Mouse (Mus musculus) T-helper 1 cell (primary cell): Measurements from ENCODE around the gene Cox10.

Source experiments
- in situ Hi-C: fragments of 300-600 bp; cut with MboI, MseI; formaldehyde crosslinking; loops from one replicate; pipeline ENCODE4 v1.15.1; 2025; ENCODE audit warnings: high pct_unique_total_duplicates

Gene Cox10

DNA sequence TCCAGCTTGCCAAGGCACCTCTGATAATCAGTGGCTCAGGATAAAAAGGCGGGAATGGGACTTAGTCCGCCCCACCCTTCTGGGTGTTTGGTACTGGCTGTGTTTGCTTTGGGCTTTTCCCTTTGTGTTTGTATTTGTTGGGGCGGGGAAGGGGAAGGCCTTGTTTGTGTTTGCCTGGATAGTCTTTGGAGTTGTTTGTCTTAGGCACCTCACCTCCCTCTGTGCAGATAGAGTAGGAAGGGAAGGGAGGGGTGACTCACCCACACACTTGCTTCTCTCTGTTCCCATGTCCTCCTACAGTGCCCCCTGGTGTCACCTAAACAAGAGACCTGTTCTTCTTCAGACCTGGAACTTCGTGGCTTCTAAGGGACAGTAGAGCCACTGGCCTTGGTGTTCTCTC lies 122.1 kb downstream of the Cox10 start:
- in situ Hi-C loops, result no loop called here

DNA sequence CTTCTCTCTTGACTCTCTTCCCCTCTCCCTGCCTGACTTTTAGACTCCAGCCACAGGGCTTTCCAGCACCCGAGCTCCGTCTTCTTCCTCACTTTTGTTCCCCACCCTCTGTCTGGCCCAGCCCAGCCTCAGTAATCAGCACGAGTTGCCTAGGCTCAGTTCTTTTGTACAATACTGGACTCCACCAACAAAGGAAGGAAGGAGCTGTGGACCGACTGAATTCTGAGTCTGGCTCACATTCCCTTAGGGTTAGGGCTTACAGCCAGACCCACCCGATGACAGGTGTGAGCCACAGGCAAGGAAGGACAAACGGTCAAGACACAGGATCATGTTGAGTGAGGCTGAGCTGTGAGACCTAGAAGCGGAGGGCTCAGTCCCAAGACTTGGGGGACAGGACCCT lies 122.5 kb downstream of the Cox10 start:
- in situ Hi-C loops, result no loop called here

DNA sequence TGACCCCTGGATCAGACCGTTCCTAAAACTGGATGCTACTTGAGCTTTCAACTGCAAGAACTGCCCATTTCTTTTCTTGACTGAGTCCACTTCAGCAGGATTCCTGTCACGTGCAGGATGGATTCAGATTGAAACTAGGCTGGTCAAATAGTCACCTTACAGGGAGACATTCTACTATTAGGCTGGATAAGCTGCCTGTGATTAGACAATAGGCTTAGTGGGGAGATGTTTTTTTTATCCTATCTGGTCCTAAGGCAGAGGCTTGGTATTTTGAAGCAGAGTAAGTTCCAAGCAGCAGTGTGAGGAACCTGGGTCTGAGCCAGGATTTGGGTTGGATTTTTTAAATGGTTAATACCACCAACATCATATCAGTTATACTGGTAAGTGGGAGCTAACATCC lies 125.4 kb downstream of the Cox10 start:
- in situ Hi-C loops, result no loop called here

DNA sequence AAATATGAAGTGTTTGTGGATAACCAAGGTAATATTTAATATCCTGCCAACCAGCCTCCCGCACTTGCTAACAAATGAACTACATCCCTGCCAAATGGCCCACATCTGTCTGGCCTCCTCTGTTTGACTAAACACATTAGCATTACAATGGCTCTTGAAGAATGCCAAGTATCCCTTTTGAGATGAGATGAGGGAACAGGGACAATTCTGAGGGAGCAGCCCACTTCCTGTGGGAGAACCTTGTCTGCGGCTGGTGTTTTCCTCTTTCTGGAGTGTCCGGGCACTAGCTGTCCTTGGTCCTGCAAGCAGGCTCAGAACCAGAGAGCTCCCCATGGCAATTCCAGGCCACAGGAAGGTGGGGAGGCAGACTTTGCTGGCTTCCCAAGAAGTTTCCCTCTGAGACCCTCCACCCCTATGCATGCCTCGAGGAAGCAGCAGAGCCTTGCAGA lies 126.5 kb downstream of the Cox10 start:
- in situ Hi-C loops, result no loop called here

DNA sequence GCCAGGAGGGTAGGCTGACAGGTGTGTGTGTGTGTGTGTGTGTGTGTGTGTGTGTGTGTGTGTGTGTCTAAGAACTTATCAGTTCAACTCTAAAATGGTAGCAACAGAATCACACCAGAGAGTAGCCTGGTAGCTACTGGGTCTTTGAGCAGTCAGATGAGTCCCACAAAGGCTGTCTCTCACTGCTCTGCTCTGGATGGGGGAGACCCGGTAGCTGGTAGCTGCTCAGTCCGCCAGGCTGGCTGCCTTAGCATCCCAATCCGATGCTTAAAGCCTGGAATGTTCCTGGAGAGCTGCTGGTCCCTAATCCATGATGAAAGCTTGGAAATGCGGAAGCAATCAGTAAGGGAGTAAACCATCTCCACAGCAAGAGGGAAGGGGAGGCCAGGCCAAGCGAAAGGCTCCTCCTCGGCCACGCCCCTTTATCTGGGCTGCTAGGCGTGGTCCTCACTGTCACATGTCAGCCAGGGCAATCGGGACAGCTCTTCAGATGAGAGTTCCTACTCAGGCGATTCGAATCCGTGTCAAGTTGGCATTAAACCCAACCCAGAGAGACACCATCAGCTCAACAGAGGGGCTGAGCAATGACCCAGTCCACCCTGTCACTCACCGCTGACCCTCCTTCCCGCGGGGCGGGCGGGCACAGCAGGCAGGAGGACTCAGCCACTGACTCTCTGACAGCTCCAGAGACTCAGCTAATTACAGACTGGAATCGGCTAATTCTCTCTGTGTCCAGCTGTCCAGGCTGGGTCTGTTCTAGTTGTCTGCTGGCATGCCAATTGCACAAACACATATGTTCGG lies 127.2 kb downstream of the Cox10 start:
- in situ Hi-C loops, result no loop called here

DNA sequence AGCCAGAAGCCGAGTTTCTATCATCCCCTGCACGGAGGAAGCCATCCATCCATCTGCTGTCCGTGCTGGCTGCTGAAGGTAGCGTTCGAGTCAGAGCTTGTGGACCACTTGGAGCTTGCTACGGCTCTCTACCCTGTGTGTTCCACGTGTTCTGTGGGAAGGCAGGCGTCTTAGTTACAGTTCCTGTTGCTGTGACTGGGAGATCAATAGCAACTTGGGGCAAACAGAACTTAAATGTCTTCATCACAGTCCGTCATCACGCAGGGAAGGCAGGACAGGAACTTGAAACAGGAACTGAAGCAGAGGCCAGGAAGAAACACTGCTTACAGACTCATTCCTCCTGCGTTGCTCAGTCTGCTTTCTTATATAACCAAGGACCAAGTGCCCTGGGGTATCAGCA lies 130.9 kb downstream of the Cox10 start:
- in situ Hi-C loops, result no loop called here

DNA sequence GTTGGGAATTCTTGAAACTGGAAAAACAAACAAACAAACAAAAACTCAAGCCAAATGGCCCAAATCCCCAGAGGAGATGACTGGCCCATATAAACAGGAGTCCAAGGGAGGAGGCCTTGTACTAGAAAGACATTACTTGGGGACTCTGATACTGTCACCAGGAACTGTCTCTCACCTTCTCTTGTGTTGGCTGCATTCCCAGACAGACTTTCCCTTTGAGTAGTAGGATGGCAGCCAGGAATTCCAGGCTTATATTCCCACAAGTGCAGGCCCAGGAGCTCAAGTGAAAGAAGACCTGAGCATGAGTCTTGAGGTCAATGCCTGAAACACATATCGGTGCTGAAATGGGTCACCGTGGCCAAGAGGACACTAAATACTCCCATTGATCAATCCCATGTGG lies 132.2 kb downstream of the Cox10 start:
- in situ Hi-C loops, result no loop called here

DNA sequence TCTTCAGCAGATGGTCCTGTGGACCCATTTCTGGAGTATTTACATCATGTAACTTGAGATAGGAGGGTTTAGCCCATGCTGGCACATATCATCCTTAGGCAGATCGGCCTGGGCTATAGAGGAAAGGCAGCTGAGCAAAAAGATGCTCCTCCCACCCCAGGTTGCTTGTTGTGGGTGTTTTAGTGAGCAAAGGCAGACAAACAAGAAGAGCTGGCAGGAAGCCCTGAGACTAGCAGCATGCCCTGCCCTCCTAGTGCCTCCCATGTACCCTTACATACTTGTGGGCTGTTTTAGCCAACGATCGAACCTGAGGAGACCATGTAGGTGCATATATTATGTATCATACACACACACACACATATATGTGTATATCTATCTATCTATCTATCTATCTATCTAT lies 135.3 kb downstream of the Cox10 start:
- in situ Hi-C loops, result no loop called here

DNA sequence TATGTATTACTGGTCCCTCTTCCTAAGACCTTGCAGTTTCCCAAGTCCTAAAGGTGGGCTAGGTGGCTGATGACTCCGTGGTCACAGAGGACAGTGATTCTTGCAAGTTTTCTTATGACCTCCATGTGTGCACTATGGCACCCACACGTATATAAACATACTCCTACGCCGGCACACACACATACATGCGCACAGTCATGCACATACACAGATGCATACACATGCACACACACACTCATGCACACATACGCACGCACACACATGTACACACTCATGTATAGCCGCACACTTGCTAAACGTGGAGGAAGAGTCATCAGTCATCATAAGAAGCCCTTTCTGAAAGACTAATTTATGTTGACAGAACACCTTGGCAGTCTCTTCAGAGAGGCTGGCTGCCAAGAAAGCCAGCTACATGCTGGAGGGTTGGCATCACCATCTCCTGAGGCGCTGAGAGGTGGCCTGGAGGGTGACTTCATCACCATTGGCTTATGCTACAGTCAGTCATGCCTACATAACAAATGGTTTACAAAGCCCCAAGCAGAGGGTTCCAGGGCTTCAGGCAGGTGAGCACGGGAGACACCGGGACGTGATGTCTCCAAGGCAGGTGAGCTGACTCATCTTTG lies 135.9 kb downstream of the Cox10 start:
- in situ Hi-C loops, result no loop called here

DNA sequence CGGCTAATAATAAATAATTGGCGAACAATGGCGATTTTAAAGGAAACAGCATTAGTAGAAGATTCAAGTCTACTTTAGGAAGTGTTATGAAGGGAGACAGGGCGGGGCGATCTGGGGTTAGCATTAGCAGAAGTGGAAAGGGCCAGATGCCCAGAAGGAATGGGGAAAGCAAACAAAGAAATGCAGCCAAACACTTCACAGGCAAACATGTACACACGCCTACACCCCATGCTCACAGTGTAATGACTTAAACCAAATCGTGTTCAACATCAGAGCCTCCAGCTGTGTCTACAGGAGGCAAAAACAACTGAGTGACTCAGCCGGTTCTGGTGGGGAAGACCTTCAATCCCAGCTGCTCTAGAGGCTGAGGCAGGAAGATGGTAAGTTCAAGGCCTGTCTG lies 137.1 kb downstream of the Cox10 start:
- in situ Hi-C loops, result no loop called here

DNA sequence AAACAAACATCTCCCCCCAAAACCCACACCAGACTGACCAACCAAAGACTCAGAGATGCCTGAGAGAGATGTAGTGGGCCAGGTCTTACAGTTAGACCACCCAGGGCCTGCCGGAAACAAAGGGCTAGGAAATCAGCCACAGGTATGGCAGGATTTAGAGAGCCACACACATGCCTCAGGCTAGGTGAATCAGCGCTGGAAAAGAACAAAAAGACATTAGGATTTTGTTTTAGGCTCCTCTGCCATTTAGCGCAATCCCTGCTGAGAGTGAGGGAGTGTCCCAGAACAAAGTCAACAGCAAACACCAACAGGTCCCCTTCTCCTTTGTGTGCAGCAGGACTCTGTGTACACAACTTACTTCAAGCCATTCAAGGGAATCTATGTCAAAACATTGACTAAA lies 142.6 kb downstream of the Cox10 start:
- in situ Hi-C loops, result no loop called here

DNA sequence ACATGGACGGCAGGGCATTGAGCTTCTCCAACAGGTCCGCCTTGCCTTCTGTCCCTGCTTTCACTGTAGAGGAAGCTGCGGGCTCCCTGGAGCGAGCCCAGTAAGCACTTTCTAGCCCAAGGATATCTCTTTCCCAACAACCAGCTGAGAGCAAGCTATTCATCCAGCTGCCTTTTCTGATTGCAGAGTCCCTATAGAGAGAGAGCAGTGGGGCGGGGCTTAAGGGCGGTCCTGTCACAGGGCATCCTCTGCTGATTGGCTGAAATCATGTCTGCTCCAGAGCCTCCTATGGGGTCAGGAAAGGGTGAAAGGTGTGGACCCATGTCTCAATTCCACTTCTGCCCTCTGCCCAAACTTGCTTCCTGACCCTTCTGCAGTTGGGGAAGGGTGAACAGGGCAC lies 152.4 kb downstream of the Cox10 start:
- in situ Hi-C loops, result loop anchor here (5.0 kb wide), 1 partner anchor 515 kb away; no protein-coding TSS in a partner anchor

DNA sequence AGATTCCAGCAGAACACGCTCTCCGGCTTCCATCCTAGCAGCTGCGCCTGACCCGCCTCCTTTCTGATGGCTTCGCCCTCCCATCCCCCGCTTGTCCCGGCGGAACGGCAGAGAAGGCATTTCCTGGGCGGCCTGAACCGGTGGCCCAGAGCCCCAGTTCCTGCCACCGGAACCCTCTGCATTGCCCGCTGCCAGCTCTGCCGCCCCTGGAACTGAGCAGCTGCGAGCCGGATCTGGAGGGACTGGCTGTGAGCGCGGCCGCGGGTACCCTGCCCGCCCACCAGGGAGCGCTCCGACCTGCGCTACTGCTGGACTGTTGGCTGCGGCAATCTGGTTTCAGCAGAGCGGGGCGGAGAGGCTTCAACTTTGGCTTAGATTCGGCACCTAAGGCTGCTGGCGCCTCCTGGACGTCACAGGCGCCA lies 154.1 kb downstream of the Cox10 start:
- in situ Hi-C loops, result loop anchor here (5.0 kb wide), 1 partner anchor 517 kb away; no protein-coding TSS in a partner anchor

DNA sequence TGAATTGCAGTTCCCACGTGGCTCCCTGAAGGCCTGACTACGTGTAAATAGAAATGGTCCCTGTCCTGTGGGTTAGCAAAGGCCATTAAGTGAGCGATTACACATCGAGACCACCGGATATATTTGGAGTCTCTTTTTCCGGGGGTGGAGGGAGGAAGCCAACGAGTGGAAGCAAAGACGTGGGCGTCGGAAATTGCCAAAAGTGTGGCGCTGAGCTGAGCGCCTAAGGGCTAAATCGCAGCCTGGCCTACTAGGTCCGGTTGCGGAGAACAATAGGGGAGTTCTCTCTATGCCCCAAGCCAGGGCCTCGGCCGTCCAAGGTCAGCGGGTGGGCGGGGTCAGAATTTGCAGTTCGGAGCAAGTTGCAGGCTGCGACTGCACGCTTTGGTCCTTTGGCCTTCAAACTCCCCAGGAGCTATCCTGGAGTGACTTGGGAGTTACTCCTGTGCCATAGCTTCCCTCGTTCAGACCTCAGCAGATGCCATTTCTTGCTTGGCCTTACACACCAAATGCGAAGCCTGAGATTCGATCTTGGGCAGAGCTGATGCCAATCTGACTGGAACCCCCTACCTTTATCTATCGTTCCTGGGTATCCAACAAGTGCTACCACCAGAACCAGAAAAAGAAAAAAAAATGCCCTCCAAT lies 154.9 kb downstream of the Cox10 start:
- in situ Hi-C loops, result loop anchor here (5.0 kb wide), 1 partner anchor 153 kb away; the partner anchor contains the start of gene Cox10

DNA sequence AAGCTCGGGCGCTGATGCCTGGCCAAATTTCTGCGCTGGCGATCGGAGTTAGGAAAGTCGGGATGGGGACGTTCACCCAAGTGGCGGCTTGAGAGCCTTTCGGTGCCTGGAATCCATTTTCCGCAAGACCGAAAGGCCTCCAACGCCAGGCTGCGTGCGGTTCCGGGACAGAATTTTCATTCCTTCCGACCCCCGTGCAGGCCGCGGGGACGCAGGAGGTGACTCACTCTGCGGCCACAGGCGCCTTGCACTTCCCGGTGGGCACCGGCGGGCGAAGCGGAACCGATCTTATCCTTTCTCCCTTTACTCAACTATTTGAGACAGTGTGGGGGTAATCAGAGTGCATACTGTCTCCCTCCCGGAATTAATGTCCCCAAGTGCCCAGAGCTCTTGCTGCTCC lies 155.9 kb downstream of the Cox10 start:
- in situ Hi-C loops, result loop anchor here (5.0 kb wide), 1 partner anchor 154 kb away; the partner anchor contains the start of gene Cox10

DNA sequence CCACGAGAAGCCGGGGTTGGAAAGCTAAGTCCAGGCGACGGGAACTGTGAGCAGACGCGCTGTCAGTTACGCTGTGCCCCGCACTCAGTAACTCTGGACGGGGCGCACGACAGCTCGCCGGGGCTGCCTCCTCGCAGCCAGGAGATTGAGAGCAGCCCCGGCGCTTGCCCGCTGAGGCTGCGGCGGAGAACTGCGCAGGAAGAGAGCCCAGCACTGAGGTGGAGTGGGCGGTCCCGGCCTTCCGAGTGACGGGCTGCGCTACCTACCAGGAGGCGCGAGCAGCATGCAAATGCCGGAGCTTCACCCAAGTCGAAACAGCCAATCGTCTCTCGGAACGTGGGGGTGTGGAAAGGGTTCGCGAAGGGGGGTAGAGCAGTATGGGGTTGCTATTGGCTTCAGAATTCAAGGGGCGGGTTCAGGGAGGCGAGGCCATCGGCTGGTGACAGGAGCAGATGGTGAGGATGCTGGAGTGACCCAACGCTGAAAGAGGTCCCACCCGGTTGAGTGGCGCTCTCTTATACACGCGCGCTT lies 157.1 kb downstream of the Cox10 start, which contains the start of gene Hs3st3b1:
Gene Hs3st3b1, minus strand, starts transcription at position 200 of the 531 bp plus-strand sequence.
- in situ Hi-C loops, result loop anchor here (5.0 kb wide), 1 partner anchor 155 kb away; the partner anchor contains the start of gene Cox10

DNA sequence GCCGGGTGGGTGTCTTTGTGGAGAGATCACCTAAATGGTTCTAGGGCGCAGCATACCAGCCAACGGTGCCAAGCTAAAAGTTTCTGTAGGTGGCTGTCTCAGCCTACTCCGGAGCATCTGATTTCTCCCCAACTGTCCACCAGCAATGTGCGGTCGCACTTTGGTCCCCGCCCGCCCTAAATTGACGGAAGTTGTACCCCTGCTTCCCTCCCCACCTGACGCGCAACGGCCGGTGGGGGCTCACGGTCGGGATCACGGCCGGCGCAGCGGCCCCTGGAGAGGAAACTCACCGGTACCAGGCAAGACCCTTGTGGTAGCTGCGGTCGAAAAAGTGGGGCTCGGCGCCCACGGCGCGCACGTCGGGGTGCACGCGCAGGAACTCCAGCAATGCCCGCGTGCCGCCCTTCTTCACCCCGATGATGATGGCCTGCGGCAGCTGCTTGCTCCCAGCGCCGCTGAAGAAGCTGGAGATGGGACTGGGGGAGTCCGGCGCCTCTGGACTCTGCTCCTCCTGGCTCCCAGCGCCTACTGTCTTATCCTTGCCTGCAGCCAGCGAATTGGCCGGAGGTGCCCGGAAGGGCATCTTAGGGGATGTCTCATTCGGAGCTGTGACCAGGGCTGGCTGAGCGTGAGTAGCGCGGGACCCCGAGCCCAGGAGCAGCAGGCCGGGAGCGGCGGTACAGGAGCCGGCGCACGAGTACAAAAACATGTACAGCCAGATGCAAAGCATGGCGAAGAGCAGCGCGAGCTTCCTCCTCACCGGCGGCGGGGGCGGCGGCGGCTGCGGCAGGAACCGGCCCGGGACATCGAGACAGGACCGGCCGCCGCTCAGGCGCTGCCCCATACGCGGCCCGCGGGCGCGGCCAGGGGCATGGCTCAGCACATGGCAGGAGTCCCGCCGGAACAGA lies 158.0 kb downstream of the Cox10 start:
- in situ Hi-C loops, result loop anchor here (5.0 kb wide), 1 partner anchor 156 kb away; the partner anchor contains the start of gene Cox10

DNA sequence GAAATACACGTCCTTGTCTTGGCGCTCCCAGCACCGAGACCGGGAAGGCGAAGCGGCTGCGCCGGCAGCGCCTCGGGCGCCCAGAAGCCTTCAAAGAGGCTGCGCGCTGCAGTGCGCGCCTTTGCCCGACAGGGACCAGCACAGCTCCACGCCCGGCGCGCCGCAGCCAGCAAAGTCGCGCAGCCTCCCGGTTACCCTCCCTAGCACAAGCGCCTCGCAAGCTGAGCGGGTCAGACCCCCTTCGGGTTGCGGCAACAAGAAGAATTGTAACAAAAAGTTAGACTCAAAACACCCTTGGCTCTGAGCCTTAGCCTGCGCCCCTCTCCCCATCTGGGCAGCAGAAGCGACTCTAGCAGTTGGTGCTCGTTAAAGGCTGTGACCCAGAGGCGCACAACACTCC lies 158.7 kb downstream of the Cox10 start:
- in situ Hi-C loops, result loop anchor here (5.0 kb wide), 1 partner anchor 157 kb away; the partner anchor contains the start of gene Cox10

DNA sequence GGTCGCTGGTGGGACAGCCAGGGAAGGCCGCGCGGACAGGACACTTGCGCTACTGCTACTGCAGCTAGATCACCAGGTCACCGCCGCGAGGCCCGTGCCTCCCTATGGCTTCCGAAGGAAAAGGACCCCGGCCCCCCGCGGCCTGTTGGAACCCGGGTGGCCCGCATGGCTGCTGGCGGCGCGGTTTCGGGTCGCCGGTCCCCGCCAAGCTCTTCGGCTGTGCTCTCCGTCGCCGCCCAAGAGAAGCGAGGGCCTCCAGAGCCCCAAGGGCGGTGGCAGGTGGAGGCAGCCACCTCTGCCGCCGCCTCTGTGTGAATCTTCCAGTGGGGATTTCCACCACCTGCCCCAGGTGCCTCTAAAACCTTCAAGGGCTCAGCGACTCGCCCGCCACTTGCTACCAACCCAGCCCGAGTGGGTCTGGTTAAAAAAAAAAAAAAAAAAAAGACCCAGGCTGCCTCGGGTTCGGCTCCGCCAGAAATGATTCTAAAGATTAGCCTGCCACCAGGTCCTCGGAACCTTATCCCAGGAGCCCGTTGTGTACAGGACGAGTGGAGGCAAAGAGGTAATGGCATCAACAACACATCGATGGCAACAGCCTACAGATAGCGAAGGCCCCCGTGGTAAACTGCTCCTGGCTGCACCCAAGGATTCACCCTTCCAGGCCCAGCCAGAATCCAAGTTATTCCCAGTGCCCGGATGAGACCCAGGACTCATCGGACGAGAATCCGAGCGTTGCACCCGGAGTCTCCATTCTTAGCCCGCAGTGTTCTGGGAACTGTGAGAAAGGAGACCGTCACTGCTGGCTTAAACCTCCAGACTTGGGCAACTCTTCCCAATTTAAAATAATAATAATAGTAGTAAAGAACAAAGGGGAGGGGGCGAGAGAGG lies 159.8 kb downstream of the Cox10 start:
- in situ Hi-C loops, result loop anchor here (5.0 kb wide), 1 partner anchor 158 kb away; the partner anchor contains the start of gene Cox10
